Mouse (Mus musculus) kidney, postnatal 0 days (tissue): ENCODE measurements around the gene Sap30. TPM values are rescaled to one million over a fixed set of nuclear protein-coding genes. Genes with fewer than 3 reads are reported as not detected.

Experiments used
- ATAC-seq: fragments of 200-750 bp; cut with Nextera tagmentation; replicated peaks from 2 replicates; pipeline ENCODE4 v1.8.0; 2017; ENCODE audit warnings: low read depth, moderate number of reproducible peaks, moderate TSS enrichment, moderate library complexity; ENCODE audit not compliant: low FRiP score
- DNase-seq: peaks from one replicate; pipeline ENCODE4 v3.0.0-alpha.2; 2016; ENCODE audit warnings: low spot score
- H3K27ac ChIP-seq: fragments of 300-500 bp; sonication (generic); 2 replicates; pipeline ENCODE4 v1.5.1; 2014; ENCODE audit warnings: mild to moderate bottlenecking
- H3K27me3 ChIP-seq: fragments of 300-500 bp; sonication (generic); 2 replicates; pipeline ENCODE4 v1.6.1; 2014; ENCODE audit warnings: low read length, mixed read lengths; ENCODE audit not compliant: insufficient read depth
- H3K36me3 ChIP-seq: fragments of 300-500 bp; sonication (generic); 2 replicates; pipeline ENCODE4 v1.6.1; 2014; ENCODE audit warnings: low read length, mixed read lengths; ENCODE audit not compliant: insufficient read depth
- H3K4me1 ChIP-seq: fragments of 300-500 bp; sonication (generic); replicated peaks from 2 replicates; pipeline ENCODE4 v1.6.1; 2014; ENCODE audit warnings: antibody characterized with exemption, low read length, mixed read lengths; ENCODE audit not compliant: insufficient read depth
- H3K4me2 ChIP-seq: fragments of 300-500 bp; sonication (generic); 2 replicates; pipeline ENCODE4 v1.6.1; 2014; ENCODE audit warnings: mild to moderate bottlenecking, low read length, moderate library complexity, mixed read lengths
- H3K4me3 ChIP-seq: fragments of 300-500 bp; sonication (generic); replicated peaks from 2 replicates; pipeline ENCODE4 v1.5.1; 2014; ENCODE audit warnings: low read depth, low read length
- H3K9ac ChIP-seq: fragments of 300-500 bp; sonication (generic); 2 replicates; pipeline ENCODE4 v1.6.1; 2014; ENCODE audit warnings: low read depth, low read length
- H3K9me3 ChIP-seq: fragments of 300-500 bp; sonication (generic); replicated peaks from 2 replicates; pipeline ENCODE4 v1.6.1; 2016; ENCODE audit warnings: low read length, inconsistent platforms, mixed read lengths
- CTCF ChIP-seq: IDR thresholded peaks from 2 replicates; pipeline ENCODE4 v1.5.1; 2016; ENCODE audit warnings: antibody characterized with exemption, low read depth, mild to moderate bottlenecking, moderate library complexity
- WGBS: fragments of 180-500 bp; shearing (Covaris S2); extraction: QIAGEN DNeasy Blood & Tissue Kit; methylation state at CpG from one replicate; pipeline ENCODE4 v1.1.7; 2014; 5-methylcytosine and 5-hydroxymethylcytosine counted together
- polyA plus RNA-seq: library from polyadenylated mRNA; unstranded; fragments of >200 nt; fragmentation: Nextera tagmentation; extraction: Ambion mirVana; gene quantifications from 2 replicates; pipeline ENCODE4 v1.2.1, GENCODE M21; 2015

Gene Sap30
- polyA plus RNA-seq, 1 experiment from 2014 or later, result 35.4 TPM

- Histone ChIP-seq H3K36me3 (0 out of 2 replicates have a peak, but pooled peaks cover 1% of the 10 kb centered on the region), H3K9ac (peak overlapping the region; percentile 76), H3K4me1 (0 out of 2 replicates have a peak, but pooled peaks cover 7% of the 10 kb centered on the region), H3K4me2 (peak overlapping the region; percentile 85), H3K27ac (peak overlapping the region; percentile 81), H3K27me3 (no peaks in the 10 kb centered on the region), H3K4me3 (peak overlapping the region; percentile 96), H3K9me3 (no peaks in the 10 kb centered on the region)
- under 1% methylated on average over 54 of the region's 54 CpGs for WGBS
- TF ChIP-seq CTCF, result no peak
- ATAC-seq (peak; percentile 53), DNase-seq (peak; percentile 73)
Measured at GRCm38 (mm10) chr8:57486491-57487440, 894 bp downstream of the Sap30 start.

GRCm38 (mm10) chr8:57480606-57481005 is 7.1 kb downstream of the Sap30 start:
- 68% methylated on average over 4 of the region's 4 CpGs for WGBS
- no peak for TF ChIP-seq CTCF
- ATAC-seq (no peak), DNase-seq (no peak)
- no peak overlapping the region for H3K4me2 ChIP-seq
- 0 out of 2 replicates have a peak, but pooled peaks cover 8% of the 10 kb centered on the region for H3K36me3 ChIP-seq
- no peak overlapping the region for H3K9ac ChIP-seq
- no peak overlapping the region for H3K4me3 ChIP-seq
- H3K4me1 ChIP-seq, result 0 out of 2 replicates have a peak, but pooled peaks cover 4% of the 10 kb centered on the region
- no peaks in the 10 kb centered on the region for H3K9me3 ChIP-seq
- no peaks in the 10 kb centered on the region for H3K27me3 ChIP-seq
- no peak overlapping the region for H3K27ac ChIP-seq

GRCm38 (mm10) chr8:57479700-57480099 is 8.0 kb downstream of the Sap30 start:
- no peak for TF ChIP-seq CTCF
- ATAC-seq, result no peak
- no peak for DNase-seq
- no peak overlapping the region for H3K4me3 ChIP-seq
- no peak overlapping the region for H3K27ac ChIP-seq
- no peaks in the 10 kb centered on the region for H3K27me3 ChIP-seq
- H3K4me2 ChIP-seq, result no peak overlapping the region
- H3K36me3 ChIP-seq, result 0 out of 2 replicates have a peak, but pooled peaks cover 8% of the 10 kb centered on the region
- H3K4me1 ChIP-seq, result no peaks in the 10 kb centered on the region
- 94% methylated on average over 8 of the region's 8 CpGs for WGBS
- H3K9ac ChIP-seq, result no peak overlapping the region
- no peaks in the 10 kb centered on the region for H3K9me3 ChIP-seq

GRCm38 (mm10) chr8:57478406-57478805 is 9.3 kb downstream of the Sap30 start:
- DNase-seq, result no peak
- H3K9ac ChIP-seq, result no peak overlapping the region

GRCm38 (mm10) chr8:57473751-57474150 is 13.9 kb downstream of the Sap30 start:
- Histone ChIP-seq H3K4me2 (no peak overlapping the region), H3K9me3 (no peaks in the 10 kb centered on the region), H3K4me1 (no peaks in the 10 kb centered on the region), H3K27me3 (no peaks in the 10 kb centered on the region), H3K36me3 (no peaks in the 10 kb centered on the region), H3K27ac (no peak overlapping the region), H3K4me3 (no peak overlapping the region), H3K9ac (no peak overlapping the region)
- WGBS, result 68% methylated on average over 6 of the region's 6 CpGs
- ATAC-seq (no peak), DNase-seq (no peak)
- no peak for TF ChIP-seq CTCF

More at GRCm38 (mm10) chr8:57478406-57478805, 9.3 kb downstream of the Sap30 start:
- TF ChIP-seq CTCF, result no peak
- no peak overlapping the region for H3K4me3 ChIP-seq
- H3K36me3 ChIP-seq, result 0 out of 2 replicates have a peak, but pooled peaks cover 8% of the 10 kb centered on the region
- ATAC-seq, result no peak
- WGBS, result 53% methylated on average over 3 of the region's 3 CpGs
- no peak overlapping the region for H3K27ac ChIP-seq
- H3K4me1 ChIP-seq, result no peaks in the 10 kb centered on the region
- no peaks in the 10 kb centered on the region for H3K9me3 ChIP-seq
- no peak overlapping the region for H3K4me2 ChIP-seq
- no peaks in the 10 kb centered on the region for H3K27me3 ChIP-seq

GRCm38 (mm10) chr8:57470863-57471262 is 16.8 kb downstream of the Sap30 start:
- Histone ChIP-seq H3K4me2 (no peak overlapping the region), H3K9me3 (no peaks in the 10 kb centered on the region), H3K27me3 (no peaks in the 10 kb centered on the region), H3K4me1 (no peaks in the 10 kb centered on the region), H3K4me3 (no peak overlapping the region), H3K36me3 (no peaks in the 10 kb centered on the region), H3K27ac (no peak overlapping the region), H3K9ac (no peak overlapping the region)
- WGBS, result 93% methylated on average over 5 of the region's 5 CpGs
- ATAC-seq (no peak), DNase-seq (no peak)
- TF ChIP-seq CTCF, result no peak
